Mouse (Mus musculus) heart, adult 11 months (tissue): ENCODE data around the gene Ankrd34b.

Experiments used
- DNase-seq: peaks from one replicate; pipeline ENCODE4 v3.0.0; 2022

Gene Ankrd34b

GRCm38 (mm10) chr13:92425758-92426264, at the start of gene Ankrd34b:
Gene Ankrd34b, plus strand, starts transcription at chr13:92425896.
- DNase-seq, result peak; percentile 83

- no peak for DNase-seq
Measured at GRCm38 (mm10) chr13:92387367-92387766, 38.3 kb upstream of the Ankrd34b start.

DNA sequence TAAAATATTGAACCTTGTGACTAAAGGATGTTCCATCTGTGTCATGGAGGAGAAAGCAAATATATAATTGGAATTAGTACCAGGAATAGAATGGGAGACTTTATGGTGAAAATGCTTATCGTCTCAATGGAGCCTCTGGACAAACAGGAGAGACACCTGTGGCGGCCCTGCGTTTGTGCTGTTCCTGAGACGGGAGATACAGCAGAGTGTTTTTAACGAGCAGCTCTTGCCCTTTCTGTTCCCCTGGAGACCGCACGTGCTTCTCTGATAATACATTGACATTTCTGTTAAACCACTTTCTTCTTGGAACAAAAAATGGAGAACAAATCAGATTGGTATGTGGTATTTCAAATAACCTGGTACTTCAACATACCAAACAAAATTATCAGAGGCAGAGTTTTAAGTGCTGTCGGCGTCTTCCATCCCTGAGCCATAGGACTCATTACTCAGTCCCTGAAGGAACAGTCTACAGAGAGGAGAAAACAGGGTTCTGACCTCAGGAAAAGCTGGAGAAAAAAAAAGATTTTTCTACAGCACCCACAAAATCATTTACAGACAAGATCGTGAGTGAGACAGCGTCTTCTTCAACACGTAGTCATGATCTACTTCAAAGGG, 32.5 kb upstream of the Ankrd34b start:
- DNase-seq, result no peak

DNA sequence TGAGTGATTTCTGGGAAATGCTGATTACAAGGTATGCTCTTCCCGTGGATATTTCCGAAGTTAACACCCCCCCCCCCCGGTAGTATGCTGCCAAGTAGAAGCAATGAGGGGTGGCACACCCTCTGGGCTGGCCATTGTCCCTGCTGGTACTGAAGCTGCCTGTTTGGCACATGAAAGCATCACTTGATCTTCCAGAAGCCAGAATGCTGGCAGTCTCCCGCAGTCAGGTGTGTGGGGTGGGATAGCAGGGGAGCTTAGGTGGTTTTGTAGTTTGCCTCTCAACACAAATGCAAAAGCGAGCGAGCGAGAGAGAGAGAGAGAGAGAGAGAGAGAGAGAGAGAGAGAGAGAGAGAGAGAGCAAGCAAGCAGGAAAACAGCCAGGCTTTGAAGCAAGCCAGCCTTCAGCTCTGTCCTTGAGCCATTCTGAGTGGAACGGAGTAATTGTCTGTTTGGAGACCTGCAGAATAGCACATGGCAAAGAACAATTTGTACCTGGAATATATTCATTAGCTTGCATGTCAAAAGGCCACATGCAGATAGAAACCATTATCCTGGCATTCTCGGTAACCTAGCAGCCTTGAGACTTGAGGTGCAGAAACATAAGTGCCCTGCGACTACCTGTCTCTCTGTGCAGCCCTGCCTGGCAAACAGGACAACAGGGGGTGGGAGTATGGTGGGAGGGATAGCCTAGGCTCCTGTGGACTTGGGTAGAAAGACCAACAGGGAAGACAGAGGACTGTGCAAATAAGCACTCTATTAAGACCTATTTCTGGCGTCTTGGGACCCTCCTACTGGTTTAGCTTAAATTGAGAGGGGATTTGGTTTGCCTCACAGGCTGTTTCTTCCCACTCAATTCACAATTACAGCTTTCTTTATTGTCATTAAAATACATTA, 27.0 kb upstream of the Ankrd34b start:
- DNase-seq, result no peak

- no peak for DNase-seq
Measured at GRCm38 (mm10) chr13:92402063-92402462, 23.6 kb upstream of the Ankrd34b start.

DNA sequence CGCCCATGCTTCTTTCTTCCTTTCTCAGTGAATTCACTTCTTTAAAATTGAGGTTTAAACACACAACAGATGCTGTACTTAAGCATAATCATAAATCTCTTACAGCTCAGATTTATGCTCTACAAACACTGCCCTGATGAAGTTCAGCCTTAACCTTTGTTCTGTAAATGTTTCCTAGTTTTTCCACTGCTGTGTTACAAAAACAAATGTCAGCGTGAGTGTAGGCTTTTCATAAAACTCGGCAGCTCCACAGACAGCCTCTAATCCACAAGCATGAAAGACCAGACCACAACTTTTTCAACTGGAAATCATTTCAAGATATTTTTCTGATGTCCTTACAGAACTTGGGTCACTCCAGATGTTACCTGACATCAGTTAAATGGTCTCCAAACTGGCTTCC, 22.2 kb upstream of the Ankrd34b start:
- DNase-seq, result peak; percentile 49

DNA sequence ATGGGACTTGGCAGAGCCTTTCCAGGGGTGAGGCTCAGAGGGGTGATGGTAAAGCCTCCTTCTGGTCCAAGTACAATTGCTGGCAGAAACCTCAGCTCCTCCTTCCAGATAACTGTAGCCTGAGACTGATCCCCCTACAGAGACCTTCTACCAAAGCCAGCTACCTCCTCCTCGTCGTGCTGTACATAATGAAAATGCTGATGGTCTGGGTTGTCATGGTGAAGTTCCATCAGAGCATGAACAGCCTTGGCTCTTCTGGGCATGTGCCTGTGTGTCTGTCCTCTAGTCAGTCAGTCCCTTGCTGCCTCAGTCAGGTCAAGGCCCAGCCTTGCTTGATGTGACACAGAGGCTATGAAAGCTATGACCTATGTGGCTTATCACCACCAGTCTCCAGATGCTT, 15.2 kb upstream of the Ankrd34b start:
- peak; percentile 71 for DNase-seq

DNA sequence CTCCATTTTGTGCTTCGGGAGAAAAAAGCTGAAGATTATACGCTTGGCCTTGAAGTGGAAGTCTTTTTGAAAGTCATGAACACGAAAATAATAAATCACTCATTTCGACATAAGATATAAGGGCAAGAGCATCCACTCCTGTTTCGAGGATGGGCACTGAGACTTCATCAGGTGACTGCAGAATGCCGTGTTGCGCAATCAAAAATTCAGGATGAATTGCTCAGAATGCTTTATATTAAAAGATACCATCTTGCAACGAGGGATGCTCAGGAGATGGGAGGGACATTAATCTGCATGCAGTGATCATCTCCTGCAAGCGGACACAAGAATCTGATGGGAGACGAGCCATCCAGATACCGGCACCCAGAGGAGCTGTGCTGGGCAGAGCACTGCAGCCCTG, 6.1 kb upstream of the Ankrd34b start:
- DNase-seq, result peak; percentile 21

GRCm38 (mm10) chr13:92423711-92424110, 2.0 kb upstream of the Ankrd34b start:
- DNase-seq, result peak; percentile 37

- no peak for DNase-seq
Measured at GRCm38 (mm10) chr13:92426294-92427051, 777 bp downstream of the Ankrd34b start.

DNA sequence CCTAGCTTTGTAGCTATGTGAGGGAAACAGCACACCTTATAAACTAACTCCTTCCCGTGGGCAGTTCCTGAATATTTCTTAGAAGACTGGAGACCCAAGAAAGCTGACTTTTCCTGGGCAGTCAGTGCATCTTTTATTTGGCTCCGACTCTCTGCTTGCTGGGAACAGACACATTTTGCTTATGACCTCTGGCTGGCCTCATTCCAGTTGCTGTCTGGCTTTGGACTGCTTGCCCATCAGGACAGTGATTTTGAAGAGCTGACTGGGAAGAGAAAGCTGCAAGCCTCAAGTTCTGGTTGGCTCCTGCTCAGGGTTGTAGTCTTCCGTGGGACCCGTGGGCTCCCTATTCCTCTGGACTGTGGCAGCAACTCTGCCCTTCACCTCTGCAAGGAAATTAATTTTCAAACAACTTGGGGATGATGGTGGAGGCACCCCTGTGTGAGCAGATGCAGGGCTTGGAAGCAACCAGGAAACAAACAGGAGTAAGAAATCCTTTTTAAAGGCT, 1.7 kb downstream of the Ankrd34b start:
- DNase-seq, result peak; percentile 55

DNA sequence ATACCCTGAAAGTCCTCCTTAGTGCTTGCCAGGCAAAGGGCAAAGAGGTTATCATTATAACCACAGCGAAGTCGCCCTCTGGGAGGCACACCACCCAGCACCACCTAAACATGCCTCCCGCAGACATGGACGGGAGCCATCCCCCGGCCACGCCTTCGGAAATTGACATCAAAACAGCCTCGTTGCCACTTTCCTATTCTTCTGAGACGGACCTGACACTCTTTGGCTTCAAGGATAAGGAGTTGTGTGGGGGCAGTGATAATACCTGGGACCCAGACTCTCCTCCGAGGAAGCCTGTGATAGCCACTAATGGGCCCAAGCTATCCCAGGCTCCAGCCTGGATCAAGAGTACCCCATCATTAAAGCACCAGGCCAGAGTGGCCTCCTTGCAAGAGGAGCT, 13.0 kb downstream of the Ankrd34b start:
- peak; percentile 65 for DNase-seq

DNA sequence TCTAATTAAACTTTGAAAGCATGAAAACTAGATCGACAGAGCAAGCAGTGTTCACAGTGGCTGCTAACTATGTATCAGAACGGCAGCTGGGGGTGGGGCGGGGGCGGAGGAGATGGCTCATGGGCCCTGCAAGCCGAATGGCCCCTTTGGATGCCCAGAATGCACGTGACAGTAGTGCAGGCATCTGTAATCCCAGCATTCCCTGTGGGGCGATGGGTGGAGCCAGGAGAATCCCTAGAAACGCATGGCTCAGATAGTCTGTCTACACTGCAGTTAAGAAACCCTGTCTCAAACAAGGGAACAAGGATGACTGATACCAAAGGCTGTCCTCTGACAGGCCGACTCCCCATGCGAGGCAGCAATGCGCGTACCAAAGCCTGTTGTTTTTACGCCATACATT, 14.6 kb downstream of the Ankrd34b start:
- peak; percentile 66 for DNase-seq

DNA sequence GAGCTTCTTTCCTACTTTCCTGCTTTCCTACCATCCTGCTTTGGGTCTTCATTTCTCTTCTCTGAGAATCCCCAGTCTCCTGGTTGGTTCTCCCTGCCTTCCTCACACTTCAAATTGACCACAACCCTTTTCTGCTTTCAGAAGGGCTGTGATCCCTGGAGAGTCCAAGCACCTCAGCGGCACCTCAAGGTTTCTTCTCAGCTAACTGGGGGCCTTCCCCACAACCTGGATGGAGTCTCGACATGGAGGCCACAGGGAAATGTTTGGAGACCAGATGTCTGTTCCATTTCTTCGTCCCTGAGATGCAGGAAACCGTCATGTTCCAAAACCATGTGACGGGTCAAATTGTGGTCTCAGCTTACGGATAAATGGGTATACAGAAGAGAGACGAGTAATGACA, 21.2 kb downstream of the Ankrd34b start:
- DNase-seq, result peak; percentile 80

GRCm38 (mm10) chr13:92464698-92465097, 39.0 kb downstream of the Ankrd34b start:
- DNase-seq, result no peak

GRCm38 (mm10) chr13:92467891-92468290, 42.2 kb downstream of the Ankrd34b start:
- DNase-seq, result no peak

DNA sequence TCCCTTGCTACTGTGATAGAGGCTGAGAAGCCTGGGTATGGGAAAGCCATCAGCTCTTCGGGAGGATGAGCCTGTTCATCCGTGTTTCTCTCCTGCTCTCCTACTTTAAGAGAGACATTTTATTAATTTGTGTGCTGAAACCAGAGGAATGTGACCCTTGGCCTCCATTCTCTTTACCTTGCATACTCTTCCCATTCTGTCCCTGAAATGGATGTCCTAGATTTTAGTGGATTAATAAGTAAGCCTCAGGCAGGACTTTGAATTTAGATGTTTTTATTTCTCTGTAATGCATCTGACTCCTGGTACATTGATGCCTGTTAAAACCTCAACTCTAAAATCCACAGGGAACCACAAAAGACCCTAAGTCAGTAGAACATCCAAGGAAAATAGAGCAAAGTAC, 43.7 kb downstream of the Ankrd34b start:
- no peak for DNase-seq

DNA sequence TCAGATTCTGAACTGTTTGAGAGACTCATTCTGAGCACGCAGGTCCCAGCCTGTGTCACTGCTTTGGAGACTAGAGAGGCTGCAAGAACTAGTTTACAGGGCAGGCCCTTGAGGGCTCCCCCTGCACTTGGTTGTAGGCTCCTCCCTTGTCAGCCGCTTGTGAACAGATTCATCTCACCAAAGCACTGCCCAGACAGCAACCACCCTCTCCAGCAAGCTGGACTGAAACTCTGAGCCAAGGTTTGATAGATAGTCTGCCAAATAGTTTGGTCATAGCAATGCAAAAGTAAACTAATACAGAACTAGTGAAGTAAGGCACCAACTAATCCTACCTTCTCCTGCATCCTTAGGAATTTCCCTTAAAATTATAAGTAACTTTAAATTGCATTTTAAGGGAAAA, 44.5 kb downstream of the Ankrd34b start:
- no peak for DNase-seq

GRCm38 (mm10) chr13:92483348-92483747, 57.7 kb downstream of the Ankrd34b start:
- peak; percentile 91 for DNase-seq

- DNase-seq, result peak; percentile 99
Measured at GRCm38 (mm10) chr13:92483852-92484463, 58.3 kb downstream of the Ankrd34b start, which contains the start of gene Fam151b. Gene Fam151b, minus strand, starts transcription at chr13:92484015.

- DNase-seq, result no peak
Measured at GRCm38 (mm10) chr13:92490817-92491216, 65.1 kb downstream of the Ankrd34b start.
